Mouse (Mus musculus) forebrain, embryonic 16.5 days (tissue): ENCODE data around the gene Naaa. TPM values are rescaled to one million over a fixed set of nuclear protein-coding genes. Genes with fewer than 3 reads are reported as not detected.

Source experiments
- ATAC-seq: fragments of 200-750 bp; cut with Nextera tagmentation; 2 replicates; pipeline ENCODE4 v1.8.0; 2017; ENCODE audit warnings: mild to moderate bottlenecking, moderate library complexity
- H3K27ac ChIP-seq: fragments of 300-500 bp; sonication (generic); 2 replicates; pipeline ENCODE4 v1.5.1; 2014; ENCODE audit warnings: low read length, control low read depth
- H3K27me3 ChIP-seq: fragments of 300-500 bp; sonication (generic); replicated peaks from 2 replicates; pipeline ENCODE4 v1.6.1; 2014; ENCODE audit warnings: low read length; ENCODE audit not compliant: control insufficient read depth, insufficient read depth
- H3K36me3 ChIP-seq: fragments of 300-500 bp; sonication (generic); 2 replicates; pipeline ENCODE4 v1.6.1; 2014; ENCODE audit not compliant: control insufficient read depth, insufficient read depth
- H3K4me1 ChIP-seq: fragments of 300-500 bp; sonication (generic); replicated peaks from 2 replicates; pipeline ENCODE4 v1.6.1; 2014; ENCODE audit warnings: low read length; ENCODE audit not compliant: control insufficient read depth, insufficient read depth
- H3K4me2 ChIP-seq: fragments of 300-500 bp; sonication (generic); 2 replicates; pipeline ENCODE4 v1.6.1; 2014; ENCODE audit warnings: mild to moderate bottlenecking, low read length, control low read depth
- H3K4me3 ChIP-seq: fragments of 300-500 bp; sonication (generic); replicated peaks from 2 replicates; pipeline ENCODE4 v1.5.1; 2014; ENCODE audit warnings: mild to moderate bottlenecking, low read length, control low read depth
- H3K9ac ChIP-seq: fragments of 300-500 bp; sonication (generic); replicated peaks from 2 replicates; pipeline ENCODE4 v1.6.1; 2014; ENCODE audit warnings: low read depth, low read length, control low read depth
- H3K9me3 ChIP-seq: fragments of 300-500 bp; sonication (generic); 2 replicates; pipeline ENCODE4 v1.6.1; 2016; ENCODE audit warnings: low read length; ENCODE audit not compliant: control insufficient read depth
- WGBS: fragments of 180-500 bp; shearing (Covaris S2); extraction: QIAGEN DNeasy Blood & Tissue Kit; methylation state at CpG from one replicate; pipeline ENCODE4 v1.1.7; 2014; 5-methylcytosine and 5-hydroxymethylcytosine counted together
- polyA plus RNA-seq: library from polyadenylated mRNA; unstranded; fragments of >200 nt; fragmentation: Nextera tagmentation; extraction: Ambion mirVana; gene quantifications from 2 replicates; pipeline ENCODE4 v1.2.1, GENCODE M21; 2015

The Naaa gene
- polyA plus RNA-seq, result 8.7 and 10.8 TPM in 2 replicates

GRCm38 (mm10) chr5:92277437-92278394 lies at the start of gene Naaa:
Naaa (minus strand) TSS chr5:92278170.
- Histone ChIP-seq H3K9me3 (no peaks in the 10 kb centered on the region), H3K4me3 (peak within 1 kb of the TSS; percentile 66), H3K4me2 (peak within 1 kb of the TSS; percentile 93), H3K27me3 (no peaks in the 10 kb centered on the region), H3K9ac (peak within 1 kb of the TSS; percentile 68), H3K36me3 (no peaks in the 10 kb centered on the region), H3K27ac (no peak within 1 kb of the TSS), H3K4me1 (peaks cover 3% of the 10 kb centered on the region)
- ATAC-seq, result peak; percentile 92
- WGBS, result 3% methylated on average over 54 of the region's 54 CpGs

- H3K4me1 ChIP-seq, result peaks cover 4% of the 10 kb centered on the region; the same call in 1 of the 2 replicates
- WGBS, result 86% methylated on average over 6 of the region's 6 CpGs
- H3K36me3 ChIP-seq, result no peaks in the 10 kb centered on the region
Measured at GRCm38 (mm10) chr5:92327367-92327766, 49.4 kb upstream of the Naaa start.

GRCm38 (mm10) chr5:92323264-92323663 lies 45.3 kb upstream of the Naaa start:
- H3K36me3 ChIP-seq, result no peaks in the 10 kb centered on the region
- no peaks in the 10 kb centered on the region for H3K9me3 ChIP-seq
- H3K4me2 ChIP-seq, result no peak overlapping the region
- no peak overlapping the region for H3K27ac ChIP-seq
- no peaks in the 10 kb centered on the region for H3K4me1 ChIP-seq
- WGBS, result 85% methylated on average over 5 of the region's 5 CpGs
- H3K27me3 ChIP-seq, result no peaks in the 10 kb centered on the region
- no peak for ATAC-seq
- no peak overlapping the region for H3K4me3 ChIP-seq
- H3K9ac ChIP-seq, result no peak overlapping the region

More at GRCm38 (mm10) chr5:92327367-92327766, 49.4 kb upstream of the Naaa start:
- no peak overlapping the region for H3K4me3 ChIP-seq
- no peak overlapping the region for H3K9ac ChIP-seq
- no peak overlapping the region for H3K27ac ChIP-seq
- ATAC-seq, result no peak
- H3K27me3 ChIP-seq, result no peaks in the 10 kb centered on the region
- no peak overlapping the region for H3K4me2 ChIP-seq
- no peaks in the 10 kb centered on the region for H3K9me3 ChIP-seq

- no peak for ATAC-seq
- WGBS, result 92% methylated on average over 4 of the region's 4 CpGs
- no peak overlapping the region for H3K27ac ChIP-seq
- no peaks in the 10 kb centered on the region for H3K36me3 ChIP-seq
- H3K9me3 ChIP-seq, result no peaks in the 10 kb centered on the region
- no peak overlapping the region for H3K4me2 ChIP-seq
- no peak overlapping the region for H3K4me3 ChIP-seq
- no peaks in the 10 kb centered on the region for H3K27me3 ChIP-seq
- no peak overlapping the region for H3K9ac ChIP-seq
- no peaks in the 10 kb centered on the region for H3K4me1 ChIP-seq
Measured at GRCm38 (mm10) chr5:92322612-92323011, 44.6 kb upstream of the Naaa start.

GRCm38 (mm10) chr5:92321631-92322400 lies 43.8 kb upstream of the Naaa start:
- Histone ChIP-seq H3K27me3 (no peaks in the 10 kb centered on the region), H3K27ac (no peak overlapping the region), H3K9me3 (no peaks in the 10 kb centered on the region), H3K4me2 (no peak overlapping the region), H3K36me3 (no peaks in the 10 kb centered on the region), H3K4me1 (no peaks in the 10 kb centered on the region), H3K4me3 (no peak overlapping the region), H3K9ac (no peak overlapping the region)
- WGBS, result 73% methylated on average over 8 of the region's 8 CpGs
- ATAC-seq, result no peak

- Histone ChIP-seq H3K4me1 (no peaks in the 10 kb centered on the region), H3K36me3 (no peaks in the 10 kb centered on the region), H3K27ac (no peak overlapping the region), H3K9me3 (no peaks in the 10 kb centered on the region), H3K4me2 (no peak overlapping the region), H3K9ac (no peak overlapping the region), H3K4me3 (no peak overlapping the region), H3K27me3 (no peaks in the 10 kb centered on the region)
- ATAC-seq, result no peak
- WGBS, result 93% methylated on average over 14 of the region's 14 CpGs
Measured at GRCm38 (mm10) chr5:92318596-92318995, 40.6 kb upstream of the Naaa start.

- Histone ChIP-seq H3K36me3 (no peaks in the 10 kb centered on the region), H3K27ac (no peak overlapping the region), H3K27me3 (no peaks in the 10 kb centered on the region), H3K4me2 (no peak overlapping the region), H3K4me1 (no peaks in the 10 kb centered on the region), H3K9me3 (no peaks in the 10 kb centered on the region), H3K9ac (no peak overlapping the region), H3K4me3 (no peak overlapping the region)
- no peak for ATAC-seq
- WGBS, result 86% methylated on average over 7 of the region's 7 CpGs
Measured at GRCm38 (mm10) chr5:92318119-92318518, 40.1 kb upstream of the Naaa start.

GRCm38 (mm10) chr5:92313776-92314175 lies 35.8 kb upstream of the Naaa start:
- no peak for ATAC-seq
- no peaks in the 10 kb centered on the region for H3K27me3 ChIP-seq
- no peak overlapping the region for H3K4me2 ChIP-seq
- no peak overlapping the region for H3K4me3 ChIP-seq
- peaks cover 8% of the 10 kb centered on the region for H3K4me1 ChIP-seq
- no peaks in the 10 kb centered on the region for H3K36me3 ChIP-seq
- WGBS, result 79% methylated on average over 7 of the region's 7 CpGs
- H3K9ac ChIP-seq, result no peak overlapping the region
- H3K27ac ChIP-seq, result no peak overlapping the region
- no peaks in the 10 kb centered on the region for H3K9me3 ChIP-seq

- no peak overlapping the region for H3K9ac ChIP-seq
- WGBS, result 13% methylated on average over 13 of the region's 13 CpGs
- H3K4me3 ChIP-seq, result no peak overlapping the region
- H3K36me3 ChIP-seq, result no peaks in the 10 kb centered on the region
- H3K4me1 ChIP-seq, result peaks cover 13% of the 10 kb centered on the region
- H3K4me2 ChIP-seq, result no peak overlapping the region
- H3K9me3 ChIP-seq, result no peaks in the 10 kb centered on the region
- no peak for ATAC-seq
- H3K27me3 ChIP-seq, result no peaks in the 10 kb centered on the region
- no peak overlapping the region for H3K27ac ChIP-seq
Measured at GRCm38 (mm10) chr5:92312046-92312715, 34.2 kb upstream of the Naaa start.
